Mouse (Mus musculus) forebrain, embryonic 14.5 days (tissue): ENCODE measurements at regions not wholly inside any gene's neighbourhood (a gene's known extent, or its start where the extent isn't known, plus 50 kb on each side); places are given as distances from the start of the nearest gene placed in this dataset.

Experiments
- ATAC-seq: fragments of 200-750 bp; cut with Nextera tagmentation; 2 replicates; pipeline ENCODE4 v1.8.0; 2017; ENCODE audit warnings: mild to moderate bottlenecking, moderate library complexity
- DNase-seq: peaks from one replicate; pipeline ENCODE4 v3.0.0-alpha.2; 2015; ENCODE audit warnings: low spot score
- H3K27ac ChIP-seq: fragments of 300-500 bp; sonication (generic); 2 replicates; pipeline ENCODE4 v1.5.1; 2014; ENCODE audit warnings: low read depth, mild to moderate bottlenecking, control low read depth, low read length, moderate library complexity
- H3K27me3 ChIP-seq: fragments of 300-500 bp; sonication (generic); replicated peaks from 2 replicates; pipeline ENCODE4 v1.6.1; 2014; ENCODE audit warnings: low read length, control low read depth, mixed read lengths; ENCODE audit not compliant: control insufficient read depth, insufficient read depth
- H3K36me3 ChIP-seq: fragments of 300-500 bp; sonication (generic); 2 replicates; pipeline ENCODE4 v1.6.1; 2014; ENCODE audit warnings: low read length, control low read depth; ENCODE audit not compliant: control insufficient read depth, insufficient read depth
- H3K4me1 ChIP-seq: fragments of 300-500 bp; sonication (generic); 2 replicates; pipeline ENCODE4 v1.6.1; 2014; ENCODE audit warnings: antibody characterized with exemption, low read length, control low read depth; ENCODE audit not compliant: control insufficient read depth, insufficient read depth
- H3K4me2 ChIP-seq: fragments of 300-500 bp; sonication (generic); 2 replicates; pipeline ENCODE4 v1.6.1; 2014; ENCODE audit warnings: mild to moderate bottlenecking, control low read depth, low read length
- H3K4me3 ChIP-seq: fragments of 300-500 bp; sonication (generic); 2 replicates; pipeline ENCODE4 v1.5.1; 2014; ENCODE audit warnings: low read depth, low read length, control low read depth
- H3K9ac ChIP-seq: fragments of 300-500 bp; sonication (generic); 2 replicates; pipeline ENCODE4 v1.6.1; 2014; ENCODE audit warnings: mild to moderate bottlenecking, low read length, control low read depth, moderate library complexity
- H3K9me3 ChIP-seq: fragments of 300-500 bp; sonication (generic); replicated peaks from 2 replicates; pipeline ENCODE4 v1.6.1; 2016; ENCODE audit warnings: low read length, control low read depth, mixed read lengths; ENCODE audit not compliant: control insufficient read depth
- whole genome bisulfite sequencing: fragments of 180-500 bp; shearing (Covaris S2); extraction: QIAGEN DNeasy Blood & Tissue Kit; methylation state at CpG from one replicate; pipeline ENCODE4 v1.1.7; 2014; 5-methylcytosine and 5-hydroxymethylcytosine counted together

GRCm38 (mm10) chr12:109958357-109959085, 320.3 kb upstream of the Dio3 start:
- peak; percentile 77 for DNase-seq
- WGBS: 39% methylated on average over 18 of the region's 18 CpGs
- peak; percentile 94 for ATAC-seq
- H3K9me3 ChIP-seq: no peaks in the 10 kb centered on the region
- H3K4me3 ChIP-seq: no peak overlapping the region
- H3K9ac ChIP-seq: peak overlapping the region; percentile 8; the same call in 1 of the 2 replicates
- no peak overlapping the region for H3K4me2 ChIP-seq
- no peaks in the 10 kb centered on the region for H3K27me3 ChIP-seq
- no peaks in the 10 kb centered on the region for H3K36me3 ChIP-seq
- H3K27ac ChIP-seq: no peak overlapping the region
- H3K4me1 ChIP-seq: no peaks in the 10 kb centered on the region

DNA sequence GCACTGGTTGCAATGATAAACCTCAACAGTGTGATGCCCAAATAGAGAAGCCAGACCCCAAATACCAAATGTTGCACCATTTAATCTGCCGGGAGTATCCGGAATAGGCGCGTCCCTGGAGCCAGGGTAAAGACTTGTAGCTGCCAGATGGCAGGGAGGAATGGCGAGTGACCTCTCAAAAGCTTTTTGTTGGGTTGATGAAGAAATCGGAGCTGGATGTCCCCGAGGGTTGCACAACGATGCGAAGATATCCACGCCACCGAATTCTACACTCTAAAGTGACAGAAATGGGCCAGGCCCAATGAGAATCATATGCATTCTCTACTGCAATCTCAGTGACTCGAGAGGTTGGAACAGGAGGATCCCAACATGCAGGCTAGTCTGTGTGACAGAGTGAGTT, 312.1 kb upstream of the Dio3 start:
- no peaks in the 10 kb centered on the region for H3K4me1 ChIP-seq
- no peaks in the 10 kb centered on the region for H3K36me3 ChIP-seq
- H3K9ac ChIP-seq: no peak overlapping the region
- no peak overlapping the region for H3K4me2 ChIP-seq
- no peak overlapping the region for H3K27ac ChIP-seq
- no peak for ATAC-seq
- no peaks in the 10 kb centered on the region for H3K27me3 ChIP-seq
- 89% methylated on average over 12 of the region's 12 CpGs for WGBS
- H3K9me3 ChIP-seq: no peaks in the 10 kb centered on the region
- no peak for DNase-seq
- no peak overlapping the region for H3K4me3 ChIP-seq

DNA sequence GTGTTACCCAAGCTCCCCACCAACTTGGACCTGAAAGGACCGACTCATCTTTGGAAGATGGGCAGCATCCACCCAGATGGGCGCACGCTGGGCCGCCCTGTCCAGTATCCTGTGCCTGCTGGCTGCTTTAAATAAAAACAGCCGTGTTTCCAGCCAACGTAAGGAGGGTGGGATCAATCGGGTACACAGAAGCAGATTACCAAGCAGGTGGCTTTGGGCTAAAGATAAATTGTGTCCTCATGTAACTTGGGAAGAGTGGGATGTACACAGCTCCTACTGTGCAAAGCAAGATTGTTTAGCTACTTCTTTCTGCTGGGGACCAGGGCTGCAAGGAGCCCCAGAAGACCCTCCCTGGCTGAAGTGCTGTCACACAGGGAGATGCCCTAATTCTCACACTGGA, 310.6 kb upstream of the Dio3 start:
- WGBS: 89% methylated on average over 7 of the region's 7 CpGs
- no peak overlapping the region for H3K4me3 ChIP-seq
- no peaks in the 10 kb centered on the region for H3K27me3 ChIP-seq
- H3K36me3 ChIP-seq: no peaks in the 10 kb centered on the region
- no peak overlapping the region for H3K4me2 ChIP-seq
- DNase-seq (no peak), ATAC-seq (no peak)
- no peak overlapping the region for H3K9ac ChIP-seq
- H3K9me3 ChIP-seq: no peaks in the 10 kb centered on the region
- H3K4me1 ChIP-seq: no peaks in the 10 kb centered on the region
- no peak overlapping the region for H3K27ac ChIP-seq

DNA sequence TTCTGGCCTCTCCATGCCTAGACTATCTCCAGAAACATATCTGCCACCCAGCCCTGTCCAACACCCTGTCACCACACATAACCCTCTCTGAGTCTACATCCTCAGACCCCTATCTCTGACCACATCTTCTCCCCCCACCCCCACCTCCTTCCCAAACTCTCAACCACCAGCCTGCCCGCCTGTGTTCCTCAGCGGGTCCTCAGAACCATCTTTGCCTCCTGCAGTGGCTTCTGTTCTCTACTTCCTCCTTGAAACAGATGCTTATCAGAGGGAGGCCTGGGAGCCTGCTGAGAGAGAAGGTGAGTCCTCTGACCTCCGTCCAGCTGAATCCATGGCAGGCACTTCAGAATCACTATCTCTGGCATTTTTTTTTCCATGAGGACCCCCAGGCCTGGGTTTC, 307.4 kb upstream of the Dio3 start:
- Histone ChIP-seq H3K4me3 (no peak overlapping the region), H3K4me2 (no peak overlapping the region), H3K9me3 (no peaks in the 10 kb centered on the region), H3K27me3 (no peaks in the 10 kb centered on the region), H3K4me1 (no peaks in the 10 kb centered on the region), H3K27ac (no peak overlapping the region), H3K9ac (no peak overlapping the region), H3K36me3 (no peaks in the 10 kb centered on the region)
- 70% methylated on average over 3 of the region's 3 CpGs for WGBS
- DNase-seq (no peak), ATAC-seq (no peak)

GRCm38 (mm10) chr12:109972366-109973015, 306.4 kb upstream of the Dio3 start:
- Histone ChIP-seq H3K36me3 (no peaks in the 10 kb centered on the region), H3K4me3 (no peak overlapping the region), H3K27me3 (no peaks in the 10 kb centered on the region), H3K4me2 (no peak overlapping the region), H3K4me1 (no peaks in the 10 kb centered on the region), H3K9me3 (no peaks in the 10 kb centered on the region), H3K27ac (no peak overlapping the region), H3K9ac (no peak overlapping the region)
- WGBS: 77% methylated on average over 5 of the region's 5 CpGs
- DNase-seq (no peak), ATAC-seq (no peak)

- Histone ChIP-seq H3K9ac (no peak overlapping the region), H3K4me3 (no peak overlapping the region), H3K27me3 (no peaks in the 10 kb centered on the region), H3K36me3 (no peaks in the 10 kb centered on the region), H3K9me3 (no peaks in the 10 kb centered on the region), H3K27ac (no peak overlapping the region), H3K4me1 (no peaks in the 10 kb centered on the region), H3K4me2 (no peak overlapping the region)
- no peak for DNase-seq
- ATAC-seq: no peak
- WGBS: 86% methylated on average over 4 of the region's 4 CpGs
These were observed 305.3 kb upstream of the Dio3 start for GRCm38 (mm10) chr12:109973598-109973997.

- H3K27ac ChIP-seq: no peak overlapping the region
- H3K27me3 ChIP-seq: no peaks in the 10 kb centered on the region
- H3K4me2 ChIP-seq: no peak overlapping the region
- WGBS: 84% methylated on average over 17 of the region's 17 CpGs
- peak; percentile 33 for DNase-seq
- no peaks in the 10 kb centered on the region for H3K36me3 ChIP-seq
- H3K4me1 ChIP-seq: no peaks in the 10 kb centered on the region
- no peak overlapping the region for H3K9ac ChIP-seq
- peak; percentile 48; the same call in 1 of the 2 replicates for ATAC-seq
- no peaks in the 10 kb centered on the region for H3K9me3 ChIP-seq
- no peak overlapping the region for H3K4me3 ChIP-seq
These were observed 303.5 kb upstream of the Dio3 start for GRCm38 (mm10) chr12:109975176-109975972.

DNA sequence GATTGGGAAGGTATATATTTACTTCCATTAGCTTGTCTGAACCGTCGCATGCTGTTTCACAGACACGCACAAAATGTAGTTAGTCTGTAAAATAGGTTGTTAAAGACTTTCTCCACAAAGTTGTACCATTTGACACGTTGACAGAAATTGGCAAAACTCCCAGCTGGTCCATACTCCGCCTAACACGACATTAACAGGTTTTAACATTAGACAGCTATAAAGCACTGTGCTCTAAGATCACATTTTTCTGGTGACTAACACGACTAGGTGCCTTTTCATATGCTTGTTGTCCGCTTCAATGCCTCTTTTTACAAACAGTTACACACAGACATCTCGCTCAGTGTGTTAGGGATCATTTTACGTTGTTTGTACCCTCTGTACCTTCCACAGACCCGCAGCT, 294.2 kb upstream of the Dio3 start:
- Histone ChIP-seq H3K4me2 (no peak overlapping the region), H3K4me3 (no peak overlapping the region), H3K36me3 (no peaks in the 10 kb centered on the region), H3K9me3 (no peaks in the 10 kb centered on the region), H3K27me3 (no peaks in the 10 kb centered on the region), H3K9ac (no peak overlapping the region), H3K27ac (no peak overlapping the region), H3K4me1 (no peaks in the 10 kb centered on the region)
- peak; percentile 51 for DNase-seq
- ATAC-seq: no peak
- 51% methylated on average over 11 of the region's 11 CpGs for WGBS

DNA sequence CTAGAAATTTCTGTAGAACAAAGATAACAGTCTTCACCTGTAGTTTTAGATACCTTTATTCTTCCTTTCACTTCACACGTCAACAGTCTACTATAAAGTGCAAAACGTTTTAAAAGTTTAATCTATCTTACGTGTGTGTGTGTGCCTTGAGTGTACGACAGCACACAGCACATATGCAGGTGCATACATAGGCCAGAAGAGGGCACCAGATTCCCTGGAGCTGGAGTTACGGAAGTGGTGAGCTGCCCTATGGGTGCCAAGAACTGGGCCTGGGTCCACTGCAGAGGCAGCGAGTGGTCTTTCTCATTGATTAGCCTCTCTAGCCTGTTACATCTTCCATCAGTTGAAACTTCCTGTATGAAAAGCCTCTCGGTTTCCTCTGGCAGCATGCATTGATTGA, 285.5 kb upstream of the Dio3 start:
- 92% methylated on average over 7 of the region's 7 CpGs for WGBS
- Histone ChIP-seq H3K27me3 (no peaks in the 10 kb centered on the region), H3K4me3 (no peak overlapping the region), H3K9me3 (0 out of 2 replicates have a peak, but pooled peaks cover 5% of the 10 kb centered on the region), H3K27ac (no peak overlapping the region), H3K9ac (no peak overlapping the region), H3K4me1 (no peaks in the 10 kb centered on the region), H3K4me2 (no peak overlapping the region), H3K36me3 (no peaks in the 10 kb centered on the region)
- ATAC-seq (no peak), DNase-seq (no peak)
